Mouse (Mus musculus) heart, adult 11 months (tissue): Measurements from ENCODE around the gene Cd24a.
A peak's percentile ranks its signal among the peaks of the same experiment; 100 is the strongest.

ENCODE experiments used
- DNase-seq: peaks from one replicate; pipeline ENCODE4 v3.0.0; 2022

Gene Cd24a

GRCm38 (mm10) chr10:43630634-43631033, 52.5 kb downstream of the Cd24a start:
- DNase-seq, result peak; percentile 64

- no peak for DNase-seq
Observed at GRCm38 (mm10) chr10:43631049-43631448, 53.0 kb downstream of the Cd24a start.

GRCm38 (mm10) chr10:43631639-43632354, 53.7 kb downstream of the Cd24a start:
- DNase-seq, result peak; percentile 27

- DNase-seq, result peak; percentile 17
Observed at GRCm38 (mm10) chr10:43633117-43633516, 55.0 kb downstream of the Cd24a start.
